Mouse (Mus musculus) ovary, postnatal 14 days (tissue): Measurements from ENCODE around the gene Fcna.

Experiments used
- DNase-seq: peaks from one replicate; pipeline ENCODE4 v3.0.0; 2022; ENCODE audit warnings: low spot score

The Fcna gene

GRCm38 (mm10) chr2:25577951-25578795, 49.7 kb downstream of the Fcna start:
- no peak for DNase-seq

- DNase-seq = no peak
These were observed 50.6 kb downstream of the Fcna start for GRCm38 (mm10) chr2:25576965-25577891.

DNA sequence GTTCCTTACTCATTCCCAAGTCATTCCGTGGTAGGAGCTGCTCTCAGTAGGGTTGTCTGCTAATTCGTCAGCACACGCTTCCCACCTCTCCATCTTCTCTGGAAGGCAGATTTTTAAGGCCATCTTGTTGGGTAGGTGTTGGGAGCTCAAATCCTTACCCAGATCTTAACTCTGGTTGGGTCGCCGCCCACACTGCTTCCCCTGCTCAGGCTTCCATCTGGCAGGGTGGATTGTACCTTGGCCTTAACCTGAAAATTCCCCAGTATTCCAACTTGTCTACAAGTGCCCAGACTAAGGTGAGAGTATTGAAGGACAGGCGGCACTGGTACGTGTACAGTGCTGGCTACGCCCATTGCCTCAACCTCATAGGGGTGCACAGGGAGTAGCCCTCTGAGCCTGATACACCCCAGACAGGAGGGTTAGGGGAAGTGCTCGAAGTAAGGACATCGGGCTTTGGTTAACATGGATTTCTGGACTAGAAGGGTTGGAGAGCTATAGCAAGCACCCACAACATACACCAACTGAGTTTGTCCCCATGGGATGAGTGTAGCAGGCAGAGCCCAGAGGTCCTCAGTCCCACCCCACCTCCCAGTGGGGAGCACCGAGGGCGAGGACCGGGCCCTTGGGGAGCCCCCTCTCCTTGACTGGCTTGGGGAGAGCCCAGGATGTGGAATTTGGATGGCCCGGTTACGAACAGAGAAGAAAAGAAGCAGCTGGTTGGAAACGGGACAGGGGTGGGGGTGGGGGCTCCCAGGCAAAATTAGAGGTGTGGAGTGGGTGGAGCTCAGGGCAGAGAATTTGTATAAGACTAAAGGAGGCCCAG, 51.6 kb downstream of the Fcna start:
- no peak for DNase-seq

GRCm38 (mm10) chr2:25575432-25576027, 52.3 kb downstream of the Fcna start:
- no peak for DNase-seq
